9 mouse cellular contexts compared by ENCODE assay signal in genomic region chr5:21496321-21496720, GRCm38 (mm10). TPM values are rescaled to one million over a fixed set of nuclear protein-coding genes. Genes with fewer than 3 reads are reported as not detected.
DNase-seq lines count a peak whose midpoint lies in the region; ATAC-seq and TF ChIP-seq lines count a peak whose summit lies in the region.
"Had no signal": no experiment of that assay in that cellular context is flagged by ENCODE, and none has a peak within 500 bp of the region (broad histone marks: within the 10 kb centered on the region; RNA-seq: fewer than 3 reads in every experiment).

No protein-coding gene starts in this region.

- DNase-seq in lung, postnatal 14 days: peak; percentile 2
- DNase-seq in lung, postnatal 0 days (ENCODE audit: low spot score): no peak
- DNase-seq in thymus, adult 18-20 months: no peak
- no peak for DNase-seq in spleen, adult 12 weeks (ENCODE audit: low spot score)
- DNase-seq in adrenal gland, postnatal 10 days: no peak
- DNase-seq: thymus, postnatal 14 days had no signal

- H3K27ac ChIP-seq in lung, postnatal 0 days (ENCODE audit: low read length): no peak overlapping the region
- peak overlapping the region; percentile 66 for H3K27ac ChIP-seq in embryonic facial prominence, embryonic 13.5 days
- peak overlapping the region; percentile 29; the same call in 1 of the 2 replicates for H3K27ac ChIP-seq in heart, embryonic 13.5 days (replicated peaks)

- 58% methylated on average over 6 of the region's 6 CpGs for WGBS in lung, postnatal 0 days
- 22% methylated on average over 6 of the region's 6 CpGs for WGBS in embryonic facial prominence, embryonic 13.5 days
- WGBS in heart, embryonic 13.5 days: 50% methylated on average over 6 of the region's 6 CpGs

- TF ChIP-seq CTCF in lung, postnatal 0 days (IDR thresholded peaks at IDR 0.05): no peak

- TF ChIP-seq EP300 in lung, postnatal 0 days (IDR thresholded peaks at IDR 0.05): no peak

- H3K79me2 ChIP-seq in myocyte (ENCODE audit: control insufficient read depth, insufficient read depth): no peaks in the 10 kb centered on the region

- H3K9ac ChIP-seq in lung, postnatal 0 days (replicated peaks; ENCODE audit: low read depth): no peak overlapping the region
- no peak overlapping the region for H3K9ac ChIP-seq in embryonic facial prominence, embryonic 13.5 days
- no peak overlapping the region for H3K9ac ChIP-seq in heart, embryonic 13.5 days

- TF ChIP-seq POLR2A in myocyte (IDR thresholded peaks at IDR 0.05; ENCODE audit: insufficient read length, low read depth): no peak

- no peak for ATAC-seq in lung, postnatal 0 days
- ATAC-seq in embryonic facial prominence, embryonic 13.5 days (ENCODE audit: insufficient number of reproducible peaks, insufficient read depth, low FRiP score, low TSS enrichment, low read depth): no peak
- ATAC-seq in heart, embryonic 13.5 days (ENCODE audit: extremely low read depth, insufficient number of reproducible peaks, low FRiP score, low TSS enrichment): no peak

- no peaks in the 10 kb centered on the region for H3K9me3 ChIP-seq in lung, postnatal 0 days (ENCODE audit: low read length)
- H3K9me3 ChIP-seq in embryonic facial prominence, embryonic 13.5 days: no peaks in the 10 kb centered on the region
- no peaks in the 10 kb centered on the region for H3K9me3 ChIP-seq in heart, embryonic 13.5 days

- no peaks in the 10 kb centered on the region for H3K4me1 ChIP-seq in lung, postnatal 0 days (ENCODE audit: insufficient read depth, low read depth, low read length)
- H3K4me1 ChIP-seq in embryonic facial prominence, embryonic 13.5 days: peaks cover 54% of the 10 kb centered on the region
- peaks cover 16% of the 10 kb centered on the region for H3K4me1 ChIP-seq in heart, embryonic 13.5 days

- no peaks in the 10 kb centered on the region for H3K27me3 ChIP-seq in lung, postnatal 0 days (replicated peaks; ENCODE audit: insufficient read depth, low read length)
- no peaks in the 10 kb centered on the region for H3K27me3 ChIP-seq in embryonic facial prominence, embryonic 13.5 days
- no peaks in the 10 kb centered on the region for H3K27me3 ChIP-seq in heart, embryonic 13.5 days (replicated peaks)
- H3K27me3 ChIP-seq in myocyte (ENCODE audit: control insufficient read depth, insufficient read depth, insufficient read length): no peaks in the 10 kb centered on the region

- H3K36me3 ChIP-seq in lung, postnatal 0 days (ENCODE audit: insufficient read depth, low read length): no peaks in the 10 kb centered on the region
- H3K36me3 ChIP-seq in embryonic facial prominence, embryonic 13.5 days: no peaks in the 10 kb centered on the region
- H3K36me3 ChIP-seq in heart, embryonic 13.5 days: no peaks in the 10 kb centered on the region
- H3K36me3 ChIP-seq in myocyte (ENCODE audit: control insufficient read depth, insufficient read depth): no peaks in the 10 kb centered on the region

- no peak overlapping the region for H3K4me2 ChIP-seq in lung, postnatal 0 days (replicated peaks; ENCODE audit: low read depth, low read length)
- H3K4me2 ChIP-seq in embryonic facial prominence, embryonic 13.5 days: no peak overlapping the region
- no peak overlapping the region for H3K4me2 ChIP-seq in heart, embryonic 13.5 days
- peak overlapping the region; percentile 62 for H3K4me2 ChIP-seq in myocyte (ENCODE audit: low read depth)

- H3K4me3 ChIP-seq in lung, postnatal 0 days (ENCODE audit: low read depth, low read length): no peak overlapping the region
- no peak overlapping the region for H3K4me3 ChIP-seq in embryonic facial prominence, embryonic 13.5 days
- H3K4me3 ChIP-seq in heart, embryonic 13.5 days: no peak overlapping the region
- no peak overlapping the region for H3K4me3 ChIP-seq in myocyte

- no peak overlapping the region for H3ac ChIP-seq in myocyte (ENCODE audit: control insufficient read depth, insufficient read length)

TF ChIP-seq in myocyte, 11 proteins besides CTCF, POLR2A, EP300 and RAD21:
- TF ChIP-seq CEBPB (IDR thresholded peaks at IDR 0.05; ENCODE audit: insufficient read depth, poor library complexity, severe bottlenecking): 0 out of 2 replicates have a peak, but pooled peaks have one; percentile 12
- no peak for TF ChIP-seq USF1 (IDR thresholded peaks at IDR 0.05; ENCODE audit: low read depth)

RNA-seq across cellular contexts. Expression of gene Lrrc17, which starts 47.0 kb away (rescaled TPM):
- polyA plus RNA-seq in lung, postnatal 0 days (2015; fragmentation: Nextera tagmentation; extraction: Ambion mirVana): 33.5 and 35.7 TPM in 2 replicates
- 115 and 129 TPM in 2 replicates for polyA plus RNA-seq in embryonic facial prominence, embryonic 13.5 days (2015; fragmentation: Nextera tagmentation; extraction: Ambion mirVana)
- polyA plus RNA-seq in heart, embryonic 13.5 days (2015; fragmentation: Nextera tagmentation; extraction: Ambion mirVana): 11.2 and 14.3 TPM in 2 replicates
- 70.3 TPM for polyA plus RNA-seq in myocyte (2012; fragmentation: generic; extraction: Trizol)
- total RNA-seq in adrenal gland, postnatal 10 days (2021): 10 to 100 TPM; 11.0 to 12.0 TPM
